Mouse (Mus musculus) cerebellum, adult 11 months (tissue): ENCODE results near the gene Edil3.

Experiments used
- DNase-seq: peaks from one replicate; pipeline ENCODE4 v3.0.0; 2022

Edil3 gene

DNA sequence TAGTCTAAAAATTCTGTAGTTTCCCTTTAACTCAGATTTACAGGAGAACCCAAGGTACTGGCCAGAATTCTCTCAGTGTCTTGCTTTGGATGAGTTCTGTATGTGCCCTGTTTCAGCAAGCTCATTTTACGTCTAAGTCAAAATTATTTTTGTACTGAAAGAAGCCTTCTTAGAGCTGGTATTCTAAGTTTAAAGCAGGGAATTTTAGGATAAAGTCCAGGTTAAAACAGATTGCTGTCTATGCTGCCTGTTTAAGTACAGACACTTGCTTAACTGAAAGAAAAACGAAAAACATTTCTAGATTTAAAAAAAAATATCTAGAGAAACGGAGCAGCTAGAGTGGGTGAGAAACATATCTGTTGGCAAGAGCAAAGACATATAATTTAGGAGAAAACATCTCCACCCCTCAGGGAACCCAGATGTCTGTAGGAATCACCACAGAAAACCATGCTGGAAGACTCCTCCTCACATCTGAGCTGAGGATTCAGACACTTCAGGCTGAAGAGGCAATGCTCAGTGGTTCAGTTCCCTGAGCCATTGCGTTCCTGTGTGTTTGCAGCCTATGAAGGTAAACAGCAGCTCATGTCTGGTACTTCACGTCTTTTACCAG lies 465.5 kb downstream of the Edil3 start:
- no peak for DNase-seq

DNA sequence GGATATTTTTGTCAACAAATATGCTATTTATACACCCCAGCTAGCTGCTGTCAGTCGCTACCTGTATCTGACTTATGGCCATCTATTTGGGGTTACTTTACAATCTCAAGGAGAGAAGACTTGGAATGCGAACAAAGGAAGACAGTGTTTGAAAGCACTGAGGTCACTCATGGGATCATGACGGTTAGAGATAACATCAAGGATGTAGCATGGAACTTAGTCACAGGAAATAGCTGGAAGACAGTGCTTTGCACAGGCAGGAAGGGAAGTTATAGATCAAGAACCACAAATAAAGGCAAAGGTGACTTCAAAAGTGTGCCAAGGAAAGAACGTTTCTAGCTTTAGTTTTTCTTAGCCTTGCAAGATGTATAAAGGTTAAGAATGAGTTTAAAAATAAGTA lies 466.9 kb downstream of the Edil3 start:
- DNase-seq, result no peak

DNA sequence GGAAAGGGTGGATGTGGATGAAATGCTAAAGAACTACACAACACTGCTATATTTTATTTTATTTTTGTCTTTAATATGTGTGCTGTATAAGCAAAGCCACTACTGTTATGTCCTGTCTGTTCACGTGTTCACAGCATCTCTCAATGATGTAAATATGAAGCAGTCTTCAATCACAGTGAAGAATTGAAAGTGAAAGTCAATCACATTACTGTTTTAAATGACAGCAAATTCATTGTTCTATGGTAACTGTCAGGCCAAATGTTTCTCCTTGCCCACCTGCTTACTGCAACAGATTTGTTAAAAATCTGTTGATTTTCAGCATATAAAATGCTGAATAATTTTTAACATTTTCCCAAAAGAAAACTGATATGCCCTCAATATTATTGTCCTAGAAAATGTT lies 499.9 kb downstream of the Edil3 start:
- no peak for DNase-seq

DNA sequence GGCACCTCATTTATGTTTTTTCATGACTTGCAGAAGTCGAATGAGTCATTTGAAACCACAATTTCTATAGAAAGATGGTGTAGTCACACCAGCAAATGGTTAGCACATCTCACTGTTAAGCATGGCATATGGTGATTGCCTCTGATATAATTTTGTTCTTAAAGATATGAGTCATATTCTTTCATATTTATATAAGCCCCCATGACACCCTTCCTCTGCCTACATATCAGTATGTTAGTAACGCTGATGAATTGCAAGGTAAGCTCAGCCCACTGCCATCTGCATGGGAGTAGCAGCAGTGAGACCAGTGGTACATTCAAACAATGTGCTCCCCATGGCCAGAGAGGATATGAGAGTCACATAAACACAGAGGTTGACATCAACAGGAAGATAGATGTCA lies 503.0 kb downstream of the Edil3 start:
- no peak for DNase-seq

DNA sequence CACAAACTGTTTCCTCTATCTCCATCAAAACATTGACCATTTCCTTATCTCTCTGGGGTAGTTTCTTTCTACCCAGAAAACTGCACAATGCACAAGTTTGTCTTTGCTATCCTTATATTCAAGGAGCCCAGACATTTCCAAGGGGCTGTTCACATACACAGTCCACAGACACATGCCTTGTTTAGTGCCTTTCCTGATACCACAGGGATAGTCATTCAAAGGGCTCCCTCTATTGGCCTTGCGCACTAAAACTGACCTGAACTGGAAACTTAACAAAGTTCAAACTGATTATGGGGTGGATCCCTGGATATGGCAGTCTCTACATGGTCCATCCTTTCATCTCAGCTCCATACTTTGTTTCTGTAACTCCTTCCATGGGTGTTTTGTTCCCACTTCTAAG lies 513.2 kb downstream of the Edil3 start:
- DNase-seq, result no peak

DNA sequence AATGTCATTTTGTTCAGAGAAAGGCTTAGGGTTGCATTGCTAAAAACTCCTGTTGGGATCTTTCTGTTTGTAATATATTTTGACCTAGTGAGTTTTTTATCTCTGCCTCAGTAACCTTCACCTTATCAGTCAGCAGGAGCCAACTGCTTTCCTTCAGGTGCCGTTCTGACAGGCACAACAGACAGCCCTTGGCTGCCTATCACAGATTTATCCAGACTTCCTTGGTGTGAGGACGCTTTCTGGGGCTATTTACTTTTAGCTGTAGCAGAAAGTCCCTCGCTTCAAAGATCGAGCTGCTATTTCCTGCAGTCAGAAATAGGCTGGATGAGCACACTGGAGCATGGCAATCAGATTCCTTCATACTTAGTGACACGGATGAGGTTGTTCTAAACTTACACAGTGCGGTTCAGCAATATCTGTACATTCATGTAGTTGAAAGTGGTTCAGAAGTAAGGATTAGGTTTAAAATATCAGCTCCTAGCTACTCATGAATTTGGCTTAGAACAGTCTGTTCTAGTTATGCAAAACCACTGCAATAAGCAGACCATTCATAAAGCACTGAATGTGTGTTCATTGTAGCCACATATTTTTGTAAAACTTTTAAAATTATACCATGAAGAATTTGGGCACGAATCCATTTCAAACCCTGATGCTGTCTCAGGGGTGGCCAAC lies 514.8 kb downstream of the Edil3 start:
- no peak for DNase-seq

DNA sequence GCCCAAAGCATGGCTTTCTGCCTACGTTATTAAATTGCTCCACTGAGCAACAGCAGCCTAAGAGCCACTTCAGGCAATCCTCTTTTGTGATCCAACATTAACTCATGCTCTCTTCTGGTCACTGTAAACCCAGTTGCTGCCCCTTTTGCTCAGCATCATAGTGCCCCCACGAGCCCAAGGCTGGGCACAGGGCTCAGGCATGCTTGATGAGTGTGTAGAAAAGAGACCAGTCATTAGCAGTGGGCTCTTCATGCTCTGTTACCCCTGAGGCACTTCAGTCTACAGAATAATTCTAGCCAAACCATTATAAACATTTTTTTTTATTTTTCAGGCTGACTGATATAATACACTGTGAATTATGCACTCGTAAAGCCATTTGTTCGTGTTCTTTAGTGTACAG lies 517.8 kb downstream of the Edil3 start:
- DNase-seq, result no peak

DNA sequence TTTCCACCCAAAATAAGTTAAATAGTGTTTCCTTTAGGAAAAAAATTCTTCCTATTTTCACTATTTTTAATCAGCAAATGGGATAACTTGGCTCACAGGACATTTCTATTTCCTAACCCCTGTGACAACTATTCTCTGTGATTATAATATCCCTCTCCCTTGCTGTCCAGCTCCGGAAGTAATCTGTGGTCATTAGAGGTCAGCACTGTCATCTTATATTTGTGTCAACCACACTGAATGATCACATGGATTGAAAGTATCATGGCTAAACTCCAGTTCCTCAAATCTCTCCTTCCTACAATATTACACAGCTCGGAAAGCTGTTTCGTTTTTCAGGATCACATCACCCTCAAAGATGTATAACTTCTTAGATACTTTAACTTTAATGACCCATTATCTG lies 518.5 kb downstream of the Edil3 start:
- DNase-seq, result no peak

DNA sequence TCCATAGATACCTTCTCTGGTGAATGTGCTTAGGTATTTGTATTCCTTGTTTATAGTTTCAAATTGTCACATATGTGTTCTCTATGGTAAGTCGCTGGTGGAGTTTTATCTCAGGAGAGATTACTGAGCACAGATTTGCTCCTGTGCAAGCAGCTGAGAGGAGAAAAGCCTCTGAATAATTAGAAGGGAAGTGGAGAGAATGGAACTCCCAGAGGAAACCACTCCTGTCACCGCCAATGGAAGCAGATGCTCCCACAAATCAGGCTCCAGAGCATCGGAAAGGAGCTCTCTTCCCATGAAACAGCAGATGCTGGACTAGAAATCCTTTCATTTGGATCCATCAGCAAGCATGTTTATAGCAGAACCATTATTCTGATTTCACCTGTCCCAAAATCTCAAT lies 534.0 kb downstream of the Edil3 start:
- no peak for DNase-seq

DNA sequence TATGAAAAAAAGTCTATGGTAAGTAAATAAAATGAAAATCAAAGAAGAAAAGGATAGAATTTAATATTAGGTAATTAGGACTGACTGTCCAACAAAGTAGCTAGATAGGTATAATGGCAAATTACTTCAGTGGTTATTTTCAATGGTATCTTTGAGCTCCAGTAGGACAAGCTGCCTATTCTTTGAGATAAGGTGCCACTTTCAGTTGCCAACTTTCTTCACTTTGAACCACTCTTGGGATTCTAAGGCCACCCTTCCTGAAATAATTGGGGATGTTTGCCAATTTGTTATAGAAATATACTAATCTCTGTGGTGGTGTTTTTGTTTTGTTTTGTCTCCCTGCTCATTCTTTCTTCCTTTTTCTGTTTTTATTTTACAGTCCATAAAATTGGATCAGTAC lies 537.1 kb downstream of the Edil3 start:
- no peak for DNase-seq

DNA sequence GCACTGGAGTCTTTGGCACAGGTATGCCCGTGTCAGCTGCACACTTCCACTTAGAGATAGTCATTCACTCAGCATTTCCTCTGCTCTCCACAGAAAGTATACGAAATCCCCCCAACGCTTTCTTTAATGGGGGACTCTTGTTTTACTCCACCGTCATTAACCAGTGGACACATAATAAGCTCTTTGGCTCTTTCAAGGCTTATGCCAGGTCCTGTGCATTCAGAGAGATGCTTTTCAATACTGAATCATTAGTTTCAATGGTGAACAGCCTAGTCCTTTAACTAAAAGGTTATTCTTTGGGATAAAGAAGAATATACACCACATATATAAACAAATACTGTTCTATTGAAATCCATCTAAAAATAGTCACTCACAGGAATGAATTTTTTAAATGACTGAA lies 541.0 kb downstream of the Edil3 start:
- no peak for DNase-seq

DNA sequence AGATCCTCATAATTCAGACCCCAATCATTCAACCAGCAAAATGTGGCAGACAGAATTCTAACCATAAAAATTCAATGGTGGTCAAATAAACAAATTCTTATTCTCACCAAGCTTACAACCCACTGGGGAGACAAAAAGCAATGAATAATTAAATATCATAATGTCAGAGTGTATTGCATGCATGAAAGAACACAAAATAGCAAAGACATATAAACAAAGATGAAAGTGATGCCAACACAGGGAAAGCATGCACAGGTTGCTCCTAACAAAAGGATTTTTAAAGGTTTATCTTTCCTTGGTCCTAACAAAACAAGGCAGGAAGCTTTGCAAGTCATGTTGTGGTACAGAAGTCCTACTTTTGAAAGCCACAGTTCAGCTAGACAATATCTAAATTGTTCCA lies 550.0 kb downstream of the Edil3 start:
- DNase-seq, result no peak

DNA sequence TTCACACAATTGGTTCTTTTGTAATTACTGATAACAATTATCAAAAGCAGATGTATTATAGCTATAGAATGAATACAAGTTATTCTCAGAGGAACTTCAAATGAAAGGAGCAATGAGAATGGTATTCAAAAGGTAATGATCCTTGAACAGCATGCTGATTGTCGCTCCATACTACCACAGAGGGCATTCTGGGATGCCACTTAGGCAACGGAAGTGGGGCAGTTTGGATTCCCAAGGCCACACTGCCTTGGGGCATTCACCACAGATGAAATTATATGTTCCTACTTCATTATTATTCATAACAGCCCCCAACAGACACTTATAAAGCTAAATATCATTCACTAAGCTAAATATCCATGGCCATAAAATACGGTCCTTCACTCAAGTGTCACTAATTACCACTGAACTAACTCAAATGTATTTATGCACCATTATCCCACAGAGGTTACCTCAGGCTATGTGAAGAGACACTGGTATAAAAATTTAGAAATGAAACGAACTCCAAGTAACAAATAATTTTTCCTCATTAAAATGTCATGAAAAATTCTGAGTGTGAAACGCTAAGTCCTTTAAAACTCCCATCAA lies 550.5 kb downstream of the Edil3 start:
- no peak for DNase-seq
